Mouse (Mus musculus) ES-CJ7 (cell line): ENCODE measurements at regions not wholly inside any gene's neighbourhood (a gene's known extent, or its start where the extent isn't known, plus 50 kb on each side); places are given as distances from the start of the nearest gene placed in this dataset.

Experiments
- DNase-seq: peaks from one replicate; pipeline ENCODE4 v3.0.0; 2011; ENCODE audit warnings: low read depth, low spot score

DNA sequence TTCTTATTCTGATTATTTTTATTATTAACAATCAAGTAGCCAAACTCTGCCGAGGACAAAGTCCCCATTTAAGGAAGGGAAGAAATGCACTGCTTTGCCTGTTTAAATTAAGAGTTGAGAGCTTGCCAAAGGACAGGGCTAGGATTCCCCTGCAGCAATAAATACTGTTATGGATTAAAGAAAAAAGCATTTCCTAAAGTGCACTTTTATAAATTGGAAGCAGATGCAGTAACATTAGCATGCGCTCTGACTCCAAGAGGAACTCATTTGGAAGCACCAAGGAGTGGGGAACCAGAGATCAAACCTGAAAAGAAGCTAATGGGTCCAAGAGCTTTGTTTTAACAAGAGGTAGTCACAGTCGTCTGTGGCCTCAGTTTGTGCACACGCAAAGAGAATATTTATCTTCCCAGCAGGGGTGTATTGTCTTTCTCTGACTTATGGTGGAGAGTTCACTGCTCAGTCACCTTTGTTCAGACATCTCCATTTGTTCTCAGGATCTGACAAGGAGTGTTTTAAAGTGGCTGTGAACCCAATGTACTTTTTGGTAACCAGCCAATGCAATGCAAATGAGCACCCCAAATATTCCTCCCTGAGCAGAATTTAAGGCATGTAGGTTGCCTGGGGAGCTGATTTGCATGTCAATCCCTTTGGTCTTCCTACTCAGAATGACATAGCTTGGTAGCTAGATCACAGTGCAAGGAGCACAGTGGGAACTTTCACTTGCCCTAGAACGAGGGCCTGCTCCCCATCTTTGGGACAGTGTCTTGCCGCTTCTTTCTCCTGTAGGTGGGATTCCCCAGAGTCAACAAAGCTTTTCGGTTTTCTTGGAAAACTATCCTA is 119.1 kb upstream of the Nbea start:
- peak; percentile 86 for DNase-seq

- DNase-seq, result no peak
These were observed 117.3 kb upstream of the Nbea start for GRCm38 (mm10) chr3:56300769-56301168.

- no peak for DNase-seq
These were observed 112.1 kb upstream of the Nbea start for GRCm38 (mm10) chr3:56295578-56295977.

GRCm38 (mm10) chr3:56281507-56281906 is 98.0 kb upstream of the Nbea start:
- DNase-seq, result no peak

DNA sequence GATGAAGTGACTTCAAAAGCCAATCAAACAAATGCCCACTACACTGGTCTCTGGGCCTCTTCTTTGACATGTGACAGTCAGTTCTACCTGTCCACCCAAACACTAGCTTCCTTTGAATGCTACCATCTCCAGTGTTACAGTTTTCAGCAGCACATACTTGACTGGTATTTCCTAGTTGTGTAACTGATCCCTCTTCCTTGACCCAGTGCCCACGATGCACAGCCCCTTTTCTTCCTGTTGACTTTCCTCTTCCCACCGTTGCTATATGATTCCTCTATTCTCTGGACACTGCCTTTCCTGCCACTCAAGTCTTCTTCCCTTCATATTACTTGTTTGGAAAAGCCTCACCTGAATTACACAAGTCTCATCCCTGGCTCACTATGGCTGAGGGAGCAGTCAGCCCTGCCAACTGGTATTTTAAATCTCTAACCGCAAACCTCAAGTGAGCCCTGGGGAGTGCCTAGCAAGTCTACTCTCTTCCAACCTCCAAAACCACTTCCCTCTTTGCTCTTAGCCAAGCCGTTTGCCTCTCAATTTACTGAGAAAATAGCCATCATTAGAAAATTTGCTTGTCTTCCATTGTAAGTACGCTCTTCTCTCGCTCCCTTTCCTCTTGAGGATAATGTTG is 96.9 kb upstream of the Nbea start:
- DNase-seq, result no peak

- DNase-seq, result no peak
These were observed 89.1 kb upstream of the Nbea start for GRCm38 (mm10) chr3:56272587-56272986.

DNA sequence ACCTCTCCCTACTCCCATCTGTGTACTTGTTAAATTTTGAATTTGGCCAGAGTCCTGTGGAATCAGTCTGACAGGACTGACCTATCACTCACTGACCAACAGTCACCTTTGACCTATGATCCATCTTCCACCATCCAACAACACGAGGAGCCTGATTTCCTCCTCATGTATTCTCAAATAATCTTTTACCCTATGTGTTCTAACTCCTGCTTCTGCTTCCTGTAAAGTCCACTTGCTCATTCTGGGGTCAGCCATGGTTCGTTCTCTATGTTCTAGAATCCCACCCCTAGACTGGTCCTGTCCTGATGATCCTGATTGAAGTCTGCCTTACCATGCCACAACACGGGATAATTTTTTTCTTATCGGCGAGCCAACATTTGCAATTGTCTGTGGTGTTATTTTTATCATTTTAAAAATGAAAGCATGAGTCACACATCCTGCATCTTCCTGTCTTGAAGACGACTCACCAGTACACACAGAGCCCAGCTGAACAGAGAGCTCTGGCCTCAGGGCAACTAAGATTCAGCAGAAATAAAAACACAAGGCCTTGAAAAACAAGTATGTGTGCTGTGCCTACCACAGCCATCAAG is 86.8 kb upstream of the Nbea start:
- DNase-seq, result no peak

DNA sequence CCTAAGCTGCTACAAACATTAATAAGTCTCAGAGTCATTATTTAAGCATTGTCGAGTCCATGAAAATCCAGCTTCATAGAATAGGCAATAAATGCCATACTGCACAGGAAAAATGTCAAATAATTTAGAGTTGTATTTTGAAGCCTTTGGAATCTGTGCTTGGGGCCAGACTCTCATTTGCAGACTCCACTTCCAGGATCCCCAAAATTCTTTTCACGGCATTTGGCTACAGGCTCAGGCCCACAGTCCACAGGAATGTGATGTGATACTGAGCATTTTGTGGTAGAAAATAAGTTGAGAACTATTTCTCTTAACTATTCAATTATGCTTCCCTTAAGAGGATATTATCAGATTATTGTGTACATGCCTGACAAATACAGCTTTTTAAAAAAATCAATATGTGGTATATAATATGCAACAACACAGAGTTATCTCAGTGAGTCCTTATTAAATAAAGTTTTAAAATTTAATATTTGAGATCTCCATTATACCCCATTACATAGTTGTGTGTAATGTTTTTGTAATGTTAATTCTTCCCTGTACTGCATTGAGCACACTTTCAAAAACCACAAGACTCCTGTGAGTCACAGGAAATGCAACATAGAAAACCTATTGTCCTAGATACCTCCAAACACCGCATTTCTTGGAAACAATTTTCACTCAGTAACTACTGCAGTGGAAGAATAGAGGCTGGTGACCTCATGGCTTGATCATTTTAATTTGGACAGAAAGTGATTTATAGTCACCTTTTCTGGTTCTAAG is 78.5 kb upstream of the Nbea start:
- DNase-seq, result no peak

DNA sequence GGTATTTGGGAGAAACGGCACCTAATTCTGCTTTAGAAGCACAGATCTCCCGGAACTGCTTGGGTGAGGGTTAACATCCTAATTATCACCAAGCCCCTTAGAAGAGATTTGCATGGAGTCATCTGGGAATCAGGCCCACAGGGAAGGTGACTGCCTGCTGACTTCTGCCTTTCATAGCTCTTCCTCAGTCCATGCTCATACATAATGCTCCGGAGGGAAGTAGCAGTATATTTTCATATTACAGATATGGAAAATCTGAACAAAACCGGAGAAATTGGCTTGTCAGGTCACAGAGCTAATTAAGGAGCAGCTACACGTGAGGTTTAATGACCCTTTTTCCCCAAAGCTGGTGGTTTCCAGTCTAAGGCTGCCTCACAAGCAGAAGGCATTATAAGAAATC is 72.8 kb upstream of the Nbea start:
- DNase-seq, result no peak

GRCm38 (mm10) chr3:56244370-56244769 is 60.9 kb upstream of the Nbea start:
- DNase-seq, result no peak

- DNase-seq, result no peak
These were observed 54.7 kb upstream of the Nbea start for GRCm38 (mm10) chr3:56238228-56238627.

DNA sequence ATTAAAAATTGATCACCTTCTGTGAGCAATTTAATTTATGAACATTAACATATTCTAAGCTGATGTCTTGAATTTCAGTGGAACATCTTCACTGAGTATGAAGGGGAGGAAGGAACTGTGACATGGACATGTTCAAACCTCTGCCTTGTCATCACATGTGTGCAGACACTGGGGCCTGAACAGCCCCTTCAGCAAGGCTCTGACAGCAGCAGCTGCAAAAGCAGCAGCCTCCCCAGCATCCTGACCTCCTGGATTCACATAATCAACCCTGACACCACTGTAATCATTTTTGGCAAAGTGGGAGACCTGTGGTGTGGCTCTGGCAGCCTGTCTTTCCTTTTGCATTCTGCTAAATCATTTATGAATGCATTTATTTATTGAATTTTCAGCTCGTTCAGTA is 52.7 kb upstream of the Nbea start:
- DNase-seq, result no peak
